Mouse (Mus musculus) midbrain, embryonic 14.5 days (tissue): ENCODE measurements around the gene Med18. TPM values are rescaled to one million over a fixed set of nuclear protein-coding genes. Genes with fewer than 3 reads are reported as not detected.

Experiments used
- ATAC-seq: fragments of 200-750 bp; cut with Nextera tagmentation; 2 replicates; pipeline ENCODE4 v1.8.0; 2017; ENCODE audit warnings: moderate number of reproducible peaks, moderate library complexity; ENCODE audit not compliant: low FRiP score, low TSS enrichment
- DNase-seq: peaks from one replicate; pipeline ENCODE4 v3.0.0-alpha.2; 2015
- H3K27ac ChIP-seq: fragments of 300-500 bp; sonication (generic); replicated peaks from 2 replicates; pipeline ENCODE4 v1.5.1; 2014; ENCODE audit warnings: mild to moderate bottlenecking, low read depth, low read length, moderate library complexity
- H3K27me3 ChIP-seq: fragments of 300-500 bp; sonication (generic); 2 replicates; pipeline ENCODE4 v1.6.1; 2014; ENCODE audit warnings: low read length, control low read depth, mixed read lengths; ENCODE audit not compliant: control insufficient read depth, insufficient read depth
- H3K36me3 ChIP-seq: fragments of 300-500 bp; sonication (generic); 2 replicates; pipeline ENCODE4 v1.6.1; 2014; ENCODE audit warnings: low read length, control low read depth; ENCODE audit not compliant: control insufficient read depth, insufficient read depth
- H3K4me1 ChIP-seq: fragments of 300-500 bp; sonication (generic); 2 replicates; pipeline ENCODE4 v1.6.1; 2014; ENCODE audit warnings: mild to moderate bottlenecking, antibody characterized with exemption, low read length, control low read depth; ENCODE audit not compliant: control insufficient read depth, insufficient read depth
- H3K4me2 ChIP-seq: fragments of 300-500 bp; sonication (generic); 2 replicates; pipeline ENCODE4 v1.6.1; 2014; ENCODE audit warnings: mild to moderate bottlenecking, low read length, moderate library complexity
- H3K4me3 ChIP-seq: fragments of 300-500 bp; sonication (generic); replicated peaks from 2 replicates; pipeline ENCODE4 v1.5.1; 2014; ENCODE audit warnings: low read depth, low read length
- H3K9ac ChIP-seq: fragments of 300-500 bp; sonication (generic); replicated peaks from 2 replicates; pipeline ENCODE4 v1.6.1; 2014; ENCODE audit warnings: mild to moderate bottlenecking, low read length, moderate library complexity
- H3K9me3 ChIP-seq: fragments of 300-500 bp; sonication (generic); 2 replicates; pipeline ENCODE4 v1.6.1; 2016; ENCODE audit warnings: low read length, control low read depth, mixed read lengths; ENCODE audit not compliant: control insufficient read depth
- WGBS: fragments of 180-500 bp; shearing (Covaris S2); extraction: QIAGEN DNeasy Blood & Tissue Kit; methylation state at CpG from one replicate; pipeline ENCODE4 v1.1.7; 2014; 5-methylcytosine and 5-hydroxymethylcytosine counted together
- polyA plus RNA-seq: library from polyadenylated mRNA; unstranded; fragments of >200 nt; fragmentation: Nextera tagmentation; extraction: Ambion mirVana; gene quantifications from 2 replicates; pipeline ENCODE4 v1.2.1, GENCODE M21; 2014

Gene Med18
- polyA plus RNA-seq, 1 experiment from 2014 or later, result 8.9 TPM

GRCm38 (mm10) chr4:132446105-132446504 is 17.6 kb downstream of the Med18 start:
- no peak overlapping the region for H3K9ac ChIP-seq
- no peaks in the 10 kb centered on the region for H3K4me1 ChIP-seq
- no peak for ATAC-seq
- WGBS, result 87% methylated on average over 12 of the region's 12 CpGs
- H3K36me3 ChIP-seq, result no peaks in the 10 kb centered on the region
- no peak overlapping the region for H3K4me3 ChIP-seq
- H3K27ac ChIP-seq, result no peak overlapping the region
- DNase-seq, result no peak
- no peak overlapping the region for H3K4me2 ChIP-seq
- H3K9me3 ChIP-seq, result no peaks in the 10 kb centered on the region
- H3K27me3 ChIP-seq, result no peaks in the 10 kb centered on the region

GRCm38 (mm10) chr4:132444516-132444915 is 19.2 kb downstream of the Med18 start:
- 84% methylated on average over 8 of the region's 8 CpGs for WGBS

GRCm38 (mm10) chr4:132437857-132438256 is 25.9 kb downstream of the Med18 start:
- ATAC-seq (no peak), DNase-seq (no peak)
- H3K27ac ChIP-seq, result no peak overlapping the region
- H3K4me1 ChIP-seq, result no peaks in the 10 kb centered on the region
- no peaks in the 10 kb centered on the region for H3K27me3 ChIP-seq
- WGBS, result 23% methylated on average over 11 of the region's 11 CpGs
- H3K9me3 ChIP-seq, result no peaks in the 10 kb centered on the region
- H3K9ac ChIP-seq, result no peak overlapping the region
- no peaks in the 10 kb centered on the region for H3K36me3 ChIP-seq
- H3K4me3 ChIP-seq, result no peak overlapping the region
- no peak overlapping the region for H3K4me2 ChIP-seq

More at GRCm38 (mm10) chr4:132444516-132444915, 19.2 kb downstream of the Med18 start:
- Histone ChIP-seq H3K27me3 (no peaks in the 10 kb centered on the region), H3K9me3 (no peaks in the 10 kb centered on the region), H3K4me3 (no peak overlapping the region), H3K36me3 (no peaks in the 10 kb centered on the region), H3K9ac (no peak overlapping the region), H3K4me2 (no peak overlapping the region), H3K4me1 (no peaks in the 10 kb centered on the region), H3K27ac (no peak overlapping the region)
- no peak for DNase-seq
- no peak for ATAC-seq

- WGBS, result 12% methylated on average over 14 of the region's 14 CpGs
- no peak overlapping the region for H3K27ac ChIP-seq
- no peak overlapping the region for H3K4me2 ChIP-seq
- no peaks in the 10 kb centered on the region for H3K9me3 ChIP-seq
- ATAC-seq (no peak), DNase-seq (no peak)
- H3K9ac ChIP-seq, result no peak overlapping the region
- no peak overlapping the region for H3K4me3 ChIP-seq
- no peaks in the 10 kb centered on the region for H3K36me3 ChIP-seq
- H3K4me1 ChIP-seq, result no peaks in the 10 kb centered on the region
- no peaks in the 10 kb centered on the region for H3K27me3 ChIP-seq
Observed at GRCm38 (mm10) chr4:132432717-132433372, 30.9 kb downstream of the Med18 start.

GRCm38 (mm10) chr4:132428022-132428542 is 35.6 kb downstream of the Med18 start:
- Histone ChIP-seq H3K9ac (no peak overlapping the region), H3K4me1 (no peaks in the 10 kb centered on the region), H3K36me3 (no peaks in the 10 kb centered on the region), H3K27me3 (no peaks in the 10 kb centered on the region), H3K4me2 (no peak overlapping the region), H3K9me3 (no peaks in the 10 kb centered on the region), H3K27ac (no peak overlapping the region), H3K4me3 (no peak overlapping the region)
- ATAC-seq (no peak), DNase-seq (no peak)
- WGBS, result 70% methylated on average over 9 of the region's 9 CpGs

DNA sequence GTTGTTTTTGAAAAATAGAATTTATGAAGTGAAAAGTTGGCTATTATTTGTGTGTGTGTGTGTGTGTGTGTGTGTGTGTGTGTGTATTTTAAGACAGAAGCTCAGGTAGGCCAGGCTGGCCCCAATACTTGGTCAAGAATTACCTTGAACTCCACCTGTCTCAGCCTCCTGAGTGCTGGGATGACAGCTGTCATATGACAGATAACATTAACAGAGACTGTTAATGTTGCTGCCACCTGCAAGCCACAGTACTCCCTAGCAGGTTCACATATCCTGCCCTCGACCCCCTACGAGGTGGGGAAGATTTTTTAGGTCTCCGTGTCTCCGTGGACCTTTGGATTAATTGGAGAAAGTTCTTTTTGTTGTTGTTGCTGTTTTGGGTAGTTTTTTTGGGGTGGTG is 36.2 kb downstream of the Med18 start:
- Histone ChIP-seq H3K27me3 (no peaks in the 10 kb centered on the region), H3K4me1 (no peaks in the 10 kb centered on the region), H3K36me3 (no peaks in the 10 kb centered on the region), H3K4me2 (no peak overlapping the region), H3K4me3 (no peak overlapping the region), H3K9ac (no peak overlapping the region), H3K27ac (no peak overlapping the region), H3K9me3 (no peaks in the 10 kb centered on the region)
- ATAC-seq (no peak), DNase-seq (no peak)
- WGBS, result 83% methylated on average over 4 of the region's 4 CpGs

DNA sequence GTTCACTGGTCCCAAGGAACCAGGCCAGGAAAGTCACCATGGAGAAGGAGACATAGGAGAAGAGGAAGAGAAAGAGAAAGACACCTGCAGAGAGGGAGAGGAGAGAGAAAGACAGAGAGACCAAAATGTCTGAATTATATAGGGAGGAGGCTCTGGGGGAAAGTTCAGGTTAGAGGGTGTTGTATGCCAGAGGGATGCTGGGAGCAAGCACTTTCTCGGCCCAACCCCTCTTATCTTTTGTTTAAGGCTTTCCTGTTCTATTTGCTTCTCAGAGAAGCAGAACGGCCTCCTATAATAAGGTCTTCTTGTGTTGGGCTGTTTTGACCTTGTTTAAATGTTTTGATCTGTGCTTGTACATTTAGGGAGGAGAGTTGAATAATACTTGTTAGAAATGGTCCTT is 37.7 kb downstream of the Med18 start:
- no peaks in the 10 kb centered on the region for H3K9me3 ChIP-seq
- H3K36me3 ChIP-seq, result no peaks in the 10 kb centered on the region
- DNase-seq (no peak), ATAC-seq (no peak)
- H3K27me3 ChIP-seq, result no peaks in the 10 kb centered on the region
- H3K4me3 ChIP-seq, result no peak overlapping the region
- no peak overlapping the region for H3K9ac ChIP-seq
- H3K4me1 ChIP-seq, result peaks cover 1% of the 10 kb centered on the region; the same call in 1 of the 2 replicates
- 59% methylated on average over 2 of the region's 2 CpGs for WGBS
- H3K27ac ChIP-seq, result no peak overlapping the region
- no peak overlapping the region for H3K4me2 ChIP-seq

DNA sequence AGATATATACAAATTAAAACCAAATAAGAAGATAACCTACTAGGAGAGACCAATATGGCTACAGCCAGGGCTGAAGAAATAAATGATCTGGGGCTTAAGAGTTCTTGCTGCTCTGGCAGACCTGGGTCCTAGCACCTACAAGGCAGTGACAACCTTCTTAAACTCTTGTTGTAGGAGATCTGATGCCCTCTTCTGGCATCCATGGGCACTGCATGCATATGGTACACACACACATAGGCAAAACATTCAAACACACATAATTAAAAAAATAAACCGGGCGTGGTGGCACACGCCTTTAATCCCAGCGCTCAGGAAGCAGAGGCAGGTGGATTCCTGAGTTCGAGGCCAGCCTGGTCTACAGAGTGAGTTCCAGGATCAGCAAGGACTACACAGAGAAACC is 39.0 kb downstream of the Med18 start:
- no peak for ATAC-seq

More for the DNA sequence above, 39.0 kb downstream of the Med18 start:
- WGBS, result 93% methylated on average over 5 of the region's 5 CpGs
- DNase-seq, result no peak
- H3K27ac ChIP-seq, result no peak overlapping the region
- H3K4me2 ChIP-seq, result no peak overlapping the region
- no peaks in the 10 kb centered on the region for H3K27me3 ChIP-seq
- H3K9me3 ChIP-seq, result no peaks in the 10 kb centered on the region
- H3K4me1 ChIP-seq, result peaks cover 12% of the 10 kb centered on the region; the same call in 1 of the 2 replicates
- H3K4me3 ChIP-seq, result no peak overlapping the region
- no peaks in the 10 kb centered on the region for H3K36me3 ChIP-seq
- H3K9ac ChIP-seq, result no peak overlapping the region
